Comparison of ENCODE assay signal across 8 mouse cellular contexts in genomic region chr1:165718543-165719105, GRCm38 (mm10). TPM values are rescaled to one million over a fixed set of nuclear protein-coding genes. Genes with fewer than 3 reads are reported as not detected.
DNase-seq lines count a peak whose midpoint lies in the region; ATAC-seq lines count a peak whose summit lies in the region.

No protein-coding gene starts in this region.

- peak overlapping the region; percentile 59 for H3K27ac ChIP-seq in neural tube, embryonic 13.5 days (replicated peaks)
- H3K27ac ChIP-seq in liver, embryonic 16.5 days (ENCODE audit: low read length), result peak overlapping the region; percentile 41

- no peak overlapping the region for H3K4me2 ChIP-seq in neural tube, embryonic 13.5 days
- H3K4me2 ChIP-seq in liver, embryonic 16.5 days (ENCODE audit: low read depth, low read length), result 0 out of 2 replicates have a peak overlapping the region, but pooled peaks have one; percentile 1

- no peak overlapping the region for H3K4me3 ChIP-seq in neural tube, embryonic 13.5 days
- no peak overlapping the region for H3K4me3 ChIP-seq in liver, embryonic 16.5 days (ENCODE audit: low read depth, low read length)

- no peaks in the 10 kb centered on the region for H3K36me3 ChIP-seq in neural tube, embryonic 13.5 days
- H3K36me3 ChIP-seq in liver, embryonic 16.5 days (ENCODE audit: control insufficient read depth, insufficient read depth), result no peaks in the 10 kb centered on the region

- no peaks in the 10 kb centered on the region for H3K9me3 ChIP-seq in neural tube, embryonic 13.5 days
- H3K9me3 ChIP-seq in liver, embryonic 16.5 days (replicated peaks; ENCODE audit: control insufficient read depth, low read length), result no peaks in the 10 kb centered on the region

- DNase-seq in neural tube, embryonic 10.5 days (ENCODE audit: extremely low spot score, low spot score), result no peak
- DNase-seq in heart, postnatal 10 days, result peak; percentile 61 to 70
- peak; percentile 52 for DNase-seq in thymus, postnatal 25 days
- no peak for DNase-seq in ovary, postnatal 14 days (ENCODE audit: low spot score)
- DNase-seq in cerebellum, adult 9-11 months, result no peak
- no peak for DNase-seq in embryo, embryonic 10.5 days (ENCODE audit: low spot score)

- ATAC-seq in neural tube, embryonic 13.5 days (ENCODE audit: low read depth), result no peak
- no peak for ATAC-seq in liver, embryonic 16.5 days (ENCODE audit: low read depth)

- intact Hi-C loops in heart, postnatal 10 days (cut with DNase I), result no loop called here

- H3K4me1 ChIP-seq in neural tube, embryonic 13.5 days (replicated peaks), result no peaks in the 10 kb centered on the region
- H3K4me1 ChIP-seq in liver, embryonic 16.5 days (ENCODE audit: control insufficient read depth, low read depth, low read length), result no peaks in the 10 kb centered on the region; the same call in none of the 2 replicates

- H3K27me3 ChIP-seq in neural tube, embryonic 13.5 days, result no peaks in the 10 kb centered on the region
- no peaks in the 10 kb centered on the region for H3K27me3 ChIP-seq in liver, embryonic 16.5 days (ENCODE audit: control insufficient read depth, insufficient read depth, low read depth, low read length)

- H3K9ac ChIP-seq in neural tube, embryonic 13.5 days, result 0 out of 2 replicates have a peak overlapping the region, but pooled peaks have one; percentile 8
- no peak overlapping the region for H3K9ac ChIP-seq in liver, embryonic 16.5 days (ENCODE audit: low read depth, low read length)

- 80% methylated on average over 15 of the region's 15 CpGs for WGBS in neural tube, embryonic 13.5 days
- 13% methylated on average over 15 of the region's 15 CpGs for WGBS in liver, embryonic 16.5 days (ENCODE audit: insufficient replicate concordance)

RNA-seq across cellular contexts. Expression of gene Rcsd1, which starts 9.1 kb away (rescaled TPM):
- 12.4 and 13.5 TPM in 2 replicates for polyA plus RNA-seq in neural tube, embryonic 13.5 days (2015; fragmentation: Nextera tagmentation; extraction: Ambion mirVana)
- 100 to 1,000 TPM; 112 to 114 TPM for total RNA-seq in heart, postnatal 10 days (2021)
- 12.1 and 12.8 TPM in 2 replicates for polyA plus RNA-seq in liver, embryonic 16.5 days (2015; fragmentation: Nextera tagmentation; extraction: Ambion mirVana)

RNA-seq across cellular contexts. Expression of gene Creg1, which starts 44.9 kb away (rescaled TPM):
- 32.9 and 37.0 TPM in 2 replicates for polyA plus RNA-seq in neural tube, embryonic 13.5 days (2015; fragmentation: Nextera tagmentation; extraction: Ambion mirVana)
- total RNA-seq in heart, postnatal 10 days (2021), result 10 to 100 TPM; 34.8 to 36.1 TPM
- 316 and 317 TPM in 2 replicates for polyA plus RNA-seq in liver, embryonic 16.5 days (2015; fragmentation: Nextera tagmentation; extraction: Ambion mirVana)

Comparison
In these comparisons a context has a peak if more than half of its experiments do, and no peak if none do; other contexts are left out.
1. DNase-seq: peak in heart, postnatal 10 days (2 of 2) and thymus, postnatal 25 days (single experiment); none in neural tube, embryonic 10.5 days (single experiment), ovary, postnatal 14 days (single experiment), cerebellum, adult 9-11 months (single experiment) and embryo, embryonic 10.5 days (single experiment).